Mouse (Mus musculus) monocyte, adult 2 months (primary cell): ENCODE data around the gene Akr1a1.

Experiments
- DNase-seq, 2 experiments: peaks; one replicate each; pipeline ENCODE4 v3.0.0; 2022; ENCODE audit warnings: low spot score in 2 of 2, low read depth in 1 of 2

Akr1a1 gene

DNA sequence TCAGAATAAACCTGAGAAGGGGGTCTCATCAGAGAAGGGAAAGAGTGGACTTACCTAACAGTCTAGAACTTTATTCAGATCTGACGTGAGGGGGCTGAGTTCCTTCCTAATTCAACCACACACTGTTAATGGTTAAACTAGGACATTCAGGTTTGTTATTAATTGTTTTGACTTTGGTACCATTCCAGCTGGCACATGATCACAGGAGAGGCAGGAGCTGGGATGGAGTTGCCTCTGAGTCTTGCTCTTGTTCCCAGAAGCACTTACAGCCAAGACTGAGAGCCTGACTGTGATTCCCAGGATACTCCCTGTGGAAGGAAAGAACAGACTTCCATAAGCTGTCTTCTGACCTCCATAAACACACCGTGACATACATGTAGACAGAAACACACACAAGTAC lies 8.0 kb upstream of the Akr1a1 start:
- DNase-seq = no peak

DNA sequence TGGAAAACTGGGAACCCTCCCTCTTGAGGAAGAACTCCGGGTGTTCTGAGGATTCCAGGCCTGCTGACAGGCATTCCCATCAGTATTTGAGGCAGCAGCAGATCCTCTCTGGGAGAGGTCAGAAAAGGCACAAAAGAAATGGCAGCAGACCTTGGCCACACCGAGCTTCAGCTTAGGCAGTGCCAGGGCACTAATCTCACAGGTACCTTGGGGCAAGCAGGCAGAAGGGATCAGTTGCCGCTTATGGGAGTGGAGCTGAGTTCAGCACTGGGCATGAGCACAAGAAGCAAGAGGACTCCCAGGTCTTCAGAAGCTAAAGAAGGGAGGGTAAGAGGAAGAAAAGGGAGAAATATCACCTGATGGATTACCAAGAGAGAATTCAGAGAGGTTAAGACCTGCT lies 6.5 kb upstream of the Akr1a1 start:
- DNase-seq = no peak

DNA sequence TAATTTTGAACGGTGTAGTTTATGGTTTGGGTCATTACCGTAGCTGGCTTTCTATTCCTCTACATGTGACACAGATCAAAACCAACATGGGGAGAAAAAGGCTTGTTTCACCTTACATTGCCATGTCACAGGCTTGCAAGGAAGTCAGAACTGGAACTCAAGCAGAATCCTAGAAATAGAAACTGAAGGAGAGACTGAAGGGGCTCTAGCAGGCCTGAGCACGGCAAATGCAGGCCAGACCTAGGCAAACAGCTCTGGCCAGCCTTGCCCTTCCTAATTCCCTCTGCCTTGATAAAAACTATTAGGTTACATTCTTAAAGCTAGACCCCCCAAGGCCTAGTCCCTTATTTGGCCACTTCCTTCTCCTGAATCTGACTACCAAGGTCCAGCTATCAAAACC lies 4.2 kb upstream of the Akr1a1 start:
- DNase-seq = no peak

DNA sequence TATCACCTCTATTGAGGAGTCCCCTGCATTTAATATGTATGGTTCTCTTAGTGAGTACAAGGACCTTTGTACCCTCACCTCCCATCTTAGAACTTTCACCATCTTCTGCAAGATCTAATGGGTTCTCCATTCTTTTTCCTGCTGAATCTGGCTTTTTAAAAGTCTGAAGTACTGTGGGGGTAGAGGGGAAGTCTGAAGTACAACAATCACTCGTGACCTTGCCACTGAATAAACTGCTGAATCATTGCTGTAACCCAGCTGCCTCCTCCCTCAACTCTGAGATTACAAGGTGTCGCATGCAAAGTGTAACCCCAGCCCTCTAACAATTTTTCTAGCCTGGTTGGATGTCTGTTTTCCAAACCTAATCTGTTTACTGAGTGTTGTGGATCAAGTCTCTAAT lies 3.6 kb upstream of the Akr1a1 start:
- DNase-seq = no peak

DNA sequence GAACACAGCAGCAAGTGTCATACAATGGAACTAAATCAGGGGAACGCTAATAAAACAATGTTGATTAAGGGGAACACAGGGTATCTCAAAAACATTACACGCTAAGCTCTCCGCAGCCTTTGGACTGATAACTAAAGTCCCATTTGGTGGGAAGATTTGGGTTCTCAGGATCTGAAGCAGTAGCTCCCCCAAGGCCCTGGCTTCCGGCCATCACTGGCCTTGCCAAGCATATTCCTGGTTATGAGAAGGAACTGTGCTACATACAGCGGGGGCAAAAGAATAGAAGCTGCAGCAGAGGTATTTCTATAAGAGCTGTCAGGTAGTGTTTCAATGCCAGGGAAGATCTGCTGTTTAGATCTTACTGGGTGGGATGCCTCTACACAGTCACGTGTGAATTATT lies 1.7 kb upstream of the Akr1a1 start:
- DNase-seq = no peak

DNA sequence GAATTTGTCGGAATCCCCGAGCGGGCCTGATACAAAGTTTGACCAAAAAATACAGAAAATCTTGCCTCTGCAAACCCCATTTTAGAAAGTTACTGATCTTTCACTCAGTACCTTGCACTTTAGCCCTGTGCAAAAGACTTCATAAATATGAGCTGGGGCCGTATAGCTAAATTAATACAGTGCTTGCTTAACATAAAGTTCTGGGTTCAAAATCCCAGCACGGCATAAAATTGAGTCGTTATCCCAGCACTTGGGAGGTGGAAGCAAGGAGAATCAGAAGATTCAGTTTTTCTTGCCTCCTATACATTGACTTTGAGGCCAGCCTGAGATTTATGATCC lies 286 bp upstream of the Akr1a1 start:
- DNase-seq = no peak

DNA sequence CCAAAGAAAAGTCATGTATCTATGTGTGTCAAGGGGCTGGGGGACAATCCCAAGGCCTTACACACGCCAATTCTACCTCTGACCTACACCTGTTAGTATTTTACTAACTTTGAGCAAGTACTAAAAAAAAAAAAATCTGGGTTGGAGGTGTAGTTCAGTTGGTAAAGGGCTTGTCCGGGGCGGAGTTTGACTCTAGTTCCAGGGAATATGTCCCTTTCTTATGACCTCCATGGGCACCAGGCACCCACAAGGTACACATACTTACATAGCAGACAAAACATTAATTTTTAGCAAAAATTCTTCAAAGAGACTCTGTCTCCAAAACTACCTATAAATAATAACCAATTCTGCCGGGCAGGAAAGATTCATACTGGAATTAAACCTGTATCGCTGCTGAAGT lies 1.1 kb downstream of the Akr1a1 start:
- no peak for DNase-seq

DNA sequence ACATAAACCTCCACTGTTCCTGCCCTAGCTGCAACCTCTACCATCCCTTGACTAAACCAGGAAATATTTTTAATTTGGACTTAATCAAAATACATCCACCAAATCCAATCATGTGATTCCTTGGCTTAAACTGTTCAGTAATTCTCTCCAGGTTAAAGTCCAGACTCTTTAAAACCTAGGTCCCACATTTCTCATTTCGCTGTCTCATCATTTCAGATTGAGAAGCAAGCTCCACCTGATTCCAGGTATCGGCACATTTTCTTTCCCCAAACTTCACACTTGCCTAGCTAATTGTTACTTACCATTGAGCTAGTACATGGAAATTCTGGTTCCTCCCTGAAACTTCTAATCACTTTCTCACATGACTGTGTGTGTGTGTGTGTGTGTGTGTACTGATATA lies 2.1 kb downstream of the Akr1a1 start:
- DNase-seq = no peak

DNA sequence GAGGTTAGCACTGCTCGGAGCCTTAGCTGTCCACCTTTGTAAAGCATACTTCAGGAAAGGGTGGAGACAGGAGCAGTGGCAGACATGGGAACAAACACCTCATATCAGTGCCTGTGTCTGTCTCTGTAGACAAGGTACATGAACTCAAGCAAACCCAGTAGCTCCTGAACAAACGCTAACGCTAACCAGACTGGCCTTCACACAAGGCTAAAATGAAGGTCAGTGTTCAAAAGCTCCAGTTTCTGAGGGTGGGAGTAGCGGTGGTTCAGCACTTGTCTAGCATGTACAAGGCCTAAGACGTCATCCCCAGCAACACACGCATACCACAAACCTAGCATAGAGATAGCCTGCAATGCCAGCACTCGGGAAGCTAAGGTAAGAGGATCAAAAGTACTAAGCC lies 5.9 kb downstream of the Akr1a1 start:
- DNase-seq = no peak

DNA sequence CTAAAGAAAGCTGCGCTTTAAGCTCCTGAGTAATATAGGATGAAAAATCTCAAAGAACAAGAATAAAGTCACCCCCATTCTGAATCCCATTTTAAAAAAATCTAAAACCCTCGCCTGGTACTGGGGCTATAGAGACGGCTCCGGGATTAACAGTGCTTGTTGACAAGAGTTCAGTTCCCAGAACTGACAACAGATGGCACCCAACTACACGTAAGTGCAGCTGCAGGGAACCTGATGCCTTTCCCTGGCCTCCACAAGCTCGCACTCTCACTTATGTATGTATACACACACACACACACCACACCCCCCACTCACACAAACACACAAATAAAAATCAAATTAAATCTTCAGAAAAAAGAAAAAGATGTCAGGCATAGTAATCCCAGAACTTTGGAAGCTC lies 7.2 kb downstream of the Akr1a1 start:
- no peak for DNase-seq

DNA sequence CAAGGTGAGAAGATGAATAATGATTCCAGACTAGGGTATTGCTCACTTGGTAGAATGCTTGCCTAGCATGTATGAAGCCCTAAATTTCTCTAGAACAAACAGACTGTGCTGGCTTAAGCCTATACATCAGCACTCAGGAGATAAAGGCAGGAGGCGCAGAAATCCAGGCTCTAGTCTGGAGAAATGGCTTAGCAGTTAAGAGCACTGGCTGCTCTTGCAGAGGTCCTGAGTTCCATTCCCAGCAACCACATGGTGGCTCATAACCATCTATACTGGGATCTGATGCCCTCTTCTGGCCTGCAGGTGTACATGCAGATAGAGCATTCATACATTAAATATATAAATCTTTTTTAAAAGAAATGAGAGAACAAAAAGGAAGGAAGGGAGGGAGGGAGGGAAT lies 9.4 kb downstream of the Akr1a1 start:
- DNase-seq = no peak

DNA sequence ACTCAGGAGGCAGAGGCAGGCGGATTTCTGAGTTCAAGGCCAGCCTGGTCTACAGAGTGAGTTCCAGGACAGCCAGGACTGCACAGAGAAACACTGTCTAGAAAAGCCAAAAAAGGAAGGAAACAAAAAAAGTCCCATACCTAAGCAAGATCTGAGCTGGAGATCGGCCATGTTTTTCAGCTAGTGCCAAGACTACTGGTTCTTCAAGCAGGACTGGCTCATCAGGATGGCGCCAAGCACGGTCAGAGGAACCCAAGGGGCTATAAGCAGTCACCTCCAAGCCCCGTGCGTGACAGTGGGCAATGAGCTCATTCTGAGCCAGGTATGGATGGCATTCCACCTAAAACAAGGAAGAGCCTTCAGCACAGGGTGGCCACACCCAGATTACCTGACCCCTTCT lies 12.7 kb downstream of the Akr1a1 start:
- no peak for DNase-seq

DNA sequence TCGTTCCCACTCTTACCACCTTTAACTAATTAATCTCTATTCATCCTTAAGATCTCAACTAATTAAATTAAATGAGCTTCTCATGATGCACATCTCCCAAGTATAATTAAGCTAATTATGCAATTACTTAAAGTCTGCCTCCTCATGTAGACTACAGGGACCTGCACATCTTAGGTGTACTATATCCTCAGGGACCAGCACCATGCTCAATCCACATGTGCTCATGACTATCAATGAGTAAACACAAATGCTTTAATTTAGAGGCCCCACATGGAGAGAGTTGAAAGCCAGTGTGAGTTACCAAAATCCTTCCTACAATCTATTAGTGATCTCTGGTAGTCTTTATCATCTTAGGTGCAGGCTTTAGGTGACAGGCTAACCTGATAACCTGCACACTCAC lies 16.3 kb downstream of the Akr1a1 start:
- DNase-seq = no peak

DNA sequence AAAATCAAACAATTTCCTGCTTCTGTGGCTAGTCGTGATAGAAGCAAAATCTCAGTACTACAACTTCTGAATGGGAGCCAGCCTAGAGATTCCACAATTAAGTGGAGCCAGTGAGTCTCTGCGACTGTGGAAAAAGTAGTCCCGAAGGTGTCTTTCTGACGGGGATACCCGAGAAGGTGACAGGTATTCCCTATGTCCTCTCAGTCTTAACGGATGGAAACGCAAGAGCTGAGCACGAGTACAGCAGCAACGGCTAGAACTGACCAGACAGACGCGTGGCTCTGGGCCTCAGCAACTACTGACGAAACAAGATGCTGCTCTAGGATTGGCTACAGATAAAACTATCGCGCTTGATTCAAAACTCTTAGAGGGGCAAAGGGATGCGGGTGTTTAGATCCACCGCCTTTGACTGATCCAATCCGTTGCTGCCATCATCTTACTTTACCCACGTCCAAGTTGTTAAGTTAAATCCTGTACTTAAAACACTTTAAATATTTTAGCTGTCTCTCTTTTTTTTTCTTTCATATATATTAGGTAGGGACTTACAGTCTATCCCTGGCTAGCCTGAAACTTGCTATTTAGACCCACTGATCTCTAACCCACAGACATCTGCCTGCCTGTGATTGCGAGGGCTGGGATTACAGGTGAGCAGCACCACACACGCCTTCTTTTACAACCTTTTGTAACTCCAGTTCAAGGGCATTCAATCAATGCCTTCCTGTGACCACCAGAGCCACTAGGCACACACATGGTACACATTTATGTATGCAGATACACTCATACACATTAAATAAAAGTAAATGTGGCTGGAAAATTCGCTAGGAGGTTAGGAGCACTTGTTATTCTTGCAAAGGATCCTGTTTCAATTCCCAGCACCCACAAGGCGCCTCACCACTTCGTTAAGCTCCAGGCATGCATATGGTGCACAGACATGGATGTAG lies 23.5 kb downstream of the Akr1a1 start, which contains the start of gene Nasp:
TSS of gene Nasp (minus strand) at position 220 of the 941 bp plus-strand sequence.
- DNase-seq = peak; percentile 54 to 75

DNA sequence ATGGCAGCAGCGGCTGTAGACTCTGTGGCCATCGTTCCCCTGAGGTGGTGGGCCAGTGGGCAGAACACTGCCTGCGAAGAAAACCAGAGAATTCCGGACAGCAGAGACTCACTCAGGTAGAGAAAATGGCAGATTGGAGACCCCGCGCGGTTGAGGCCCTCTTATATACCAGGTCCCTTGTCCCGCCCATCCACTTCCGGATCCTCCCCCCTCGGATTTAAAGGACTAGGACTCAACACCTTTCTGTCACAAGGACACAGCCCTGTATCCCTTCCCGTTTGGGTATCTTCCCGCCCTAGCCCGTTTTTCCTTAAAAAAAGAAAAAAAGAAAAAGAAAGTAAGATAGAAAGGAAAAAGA lies 24.1 kb downstream of the Akr1a1 start:
- peak; percentile 74 to 87 for DNase-seq

DNA sequence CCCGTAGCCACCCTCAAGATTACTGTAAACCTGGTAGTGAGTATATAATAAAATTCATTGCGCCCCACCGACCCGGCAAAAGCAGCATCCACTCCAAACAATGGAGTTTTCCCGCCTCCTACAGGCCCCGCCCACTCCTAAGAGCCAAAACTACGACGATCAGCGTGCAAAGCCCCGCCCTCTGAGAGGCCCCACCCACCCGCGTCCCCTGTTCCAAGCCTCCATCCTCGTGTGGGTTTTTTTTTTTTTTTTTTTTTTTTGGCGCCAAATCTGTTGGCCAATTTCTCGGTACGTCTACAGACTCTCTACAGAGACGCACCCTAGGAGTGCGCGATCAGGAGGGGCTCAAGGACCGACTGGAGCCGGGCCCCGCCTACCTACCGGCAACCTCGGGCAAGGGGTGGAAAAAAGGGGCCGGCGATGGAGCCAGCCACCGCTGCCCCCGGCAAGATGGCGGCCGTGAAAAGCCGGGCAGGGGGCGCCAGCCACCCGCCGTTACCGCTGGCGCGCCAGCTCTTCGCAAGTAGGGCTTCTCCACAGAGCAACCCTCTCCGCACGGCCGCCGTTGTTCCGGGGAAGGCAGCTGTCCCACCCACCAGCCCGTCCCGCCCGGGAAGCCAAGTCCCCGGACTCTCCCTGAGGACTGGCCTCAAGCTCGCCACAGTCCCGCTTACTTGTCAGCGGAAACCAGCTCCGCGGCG lies 24.7 kb downstream of the Akr1a1 start:
- peak; percentile 26 to 41 for DNase-seq

DNA sequence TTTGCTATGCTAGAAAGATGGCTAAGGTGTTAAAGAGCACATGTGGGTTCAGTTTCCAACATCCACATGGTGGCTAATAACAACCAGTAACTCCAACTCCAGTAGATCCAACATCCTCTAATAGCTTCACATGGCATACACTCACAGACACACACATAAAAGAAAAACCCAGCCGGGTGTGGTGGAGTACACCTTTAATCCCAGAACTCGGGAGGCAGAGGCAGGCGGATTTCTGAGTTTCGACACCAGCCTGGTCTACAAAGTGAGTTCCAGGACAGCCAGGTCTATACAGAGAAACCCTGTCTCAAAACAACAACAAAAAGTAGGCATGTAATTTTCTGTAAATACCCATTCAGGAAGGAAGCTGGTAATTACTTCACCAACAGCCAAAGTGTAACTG lies 26.6 kb downstream of the Akr1a1 start:
- no peak for DNase-seq

DNA sequence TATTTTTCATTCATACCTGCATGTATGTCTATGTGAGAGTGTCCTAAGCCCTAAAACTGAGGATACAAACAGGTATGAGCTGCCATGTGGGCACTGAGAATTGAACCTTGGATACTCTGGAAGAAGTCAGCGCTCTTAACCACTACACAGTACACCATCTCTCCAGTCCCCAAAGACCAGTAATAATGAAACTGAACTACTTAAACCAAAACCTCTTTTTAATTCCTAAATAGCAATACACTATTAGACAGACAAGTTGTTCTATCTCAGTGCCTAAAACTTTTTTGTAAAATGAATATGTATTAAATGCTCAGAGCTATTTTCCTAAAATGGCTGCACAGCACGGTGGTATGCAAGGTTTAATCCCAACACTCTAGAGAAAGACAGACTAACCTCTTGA lies 36.2 kb downstream of the Akr1a1 start:
- no peak for DNase-seq

DNA sequence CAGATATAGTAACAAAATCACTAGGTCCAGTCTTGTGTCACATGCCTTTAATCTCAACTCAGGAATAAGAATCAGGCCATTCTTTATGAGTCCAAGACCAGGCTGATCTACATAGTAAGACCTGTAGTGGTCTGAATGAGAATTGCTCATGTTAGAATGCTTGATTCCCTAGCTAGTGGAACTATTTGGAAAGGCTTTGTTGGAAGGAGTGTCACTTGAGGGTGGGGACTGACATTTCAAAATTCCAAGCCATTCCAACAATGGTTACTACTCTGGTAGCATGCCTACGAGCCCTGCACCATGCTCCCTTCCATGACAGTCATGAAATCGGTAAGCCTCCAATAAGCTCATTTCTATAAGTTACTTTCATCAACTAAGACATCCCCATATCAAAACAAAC lies 38.9 kb downstream of the Akr1a1 start:
- DNase-seq = no peak

DNA sequence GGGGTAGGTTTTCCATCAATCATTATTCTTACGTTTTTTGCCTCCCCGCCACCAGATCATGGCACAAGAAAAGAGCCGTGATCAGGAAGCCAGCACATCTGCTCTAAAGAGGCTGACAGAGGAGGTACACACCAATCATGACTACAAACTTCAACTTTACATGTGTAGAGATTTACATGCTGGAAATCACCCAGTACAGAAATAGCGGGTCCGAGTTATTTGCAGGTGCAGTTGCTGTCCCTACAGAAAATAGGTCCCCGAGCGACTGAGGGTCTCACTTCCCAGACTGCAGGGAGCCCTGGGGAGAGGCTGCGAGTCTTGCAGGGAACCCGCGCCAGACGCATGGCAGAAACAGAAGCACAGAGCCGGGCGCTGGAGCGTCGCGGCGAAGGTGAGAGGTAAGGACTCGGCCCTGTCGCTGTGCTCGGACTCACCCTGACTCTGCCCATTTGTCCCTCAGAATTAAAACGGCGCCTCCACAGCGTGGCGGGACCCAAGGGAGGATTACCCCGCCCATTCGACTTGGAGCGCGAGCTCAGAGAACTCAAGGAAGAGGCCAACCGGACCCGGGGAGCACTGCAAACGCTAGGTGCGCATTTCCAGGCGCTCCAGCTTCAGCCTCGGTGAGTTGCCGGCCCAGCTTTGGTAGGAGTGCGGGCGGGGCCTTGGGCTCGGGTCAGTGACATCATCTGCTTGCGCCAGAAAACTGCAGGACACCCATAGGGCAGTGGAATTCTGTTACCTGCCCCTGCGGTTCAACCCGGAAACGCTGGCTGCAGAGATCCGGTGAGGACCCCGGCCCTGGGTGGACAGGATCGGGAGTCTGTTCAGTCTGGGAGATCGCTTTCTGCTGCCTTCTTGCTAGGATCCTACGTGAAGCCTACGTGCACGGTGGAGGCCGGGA lies 54.2 kb downstream of the Akr1a1 start:
- DNase-seq = peak; percentile 53 to 68

DNA sequence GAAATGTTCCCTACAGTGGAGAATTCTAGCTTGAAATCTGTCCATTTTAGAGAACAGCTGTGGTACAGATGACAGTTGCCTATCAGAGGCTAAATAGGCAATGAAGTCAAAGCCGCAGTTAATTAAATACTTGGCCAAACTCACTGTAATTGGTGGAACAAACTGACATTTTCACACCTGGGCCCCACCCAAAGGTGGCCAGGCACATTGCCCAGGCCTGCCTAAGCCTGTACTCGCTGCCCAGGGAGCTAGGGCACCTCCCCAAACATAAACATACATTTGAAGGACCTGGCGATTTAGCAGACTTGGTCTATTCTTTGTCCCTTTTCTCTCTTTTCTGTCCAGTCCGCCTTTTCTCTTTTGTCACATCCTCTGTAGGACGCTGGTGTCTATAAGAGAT lies 55.1 kb downstream of the Akr1a1 start, which contains the start of gene Ccdc17:
TSS of gene Ccdc17 (plus strand) at position 276 of the 400 bp plus-strand sequence.
- no peak for DNase-seq

DNA sequence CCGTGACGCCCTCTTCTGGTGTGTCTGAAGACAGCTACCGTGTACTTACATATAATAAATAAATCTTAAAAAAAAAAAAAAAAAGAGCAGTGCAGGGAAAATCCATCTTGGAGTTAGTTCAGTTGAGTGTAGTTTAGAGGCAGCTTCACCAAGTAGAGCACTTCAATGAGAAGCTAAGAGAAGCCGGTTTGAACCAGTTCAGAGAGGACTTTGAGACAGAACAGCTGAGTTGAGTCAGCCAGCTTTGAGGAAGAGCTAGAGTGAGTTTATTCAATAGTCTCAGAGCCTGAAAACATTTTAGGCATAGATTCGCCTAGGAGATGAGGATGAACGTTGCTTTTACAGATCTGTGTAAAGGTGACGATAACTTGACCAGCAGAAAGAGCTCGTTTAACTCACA lies 55.7 kb downstream of the Akr1a1 start:
- DNase-seq = no peak
